Mouse (Mus musculus) common myeloid progenitor, adult 5-6 weeks (primary cell): ENCODE measurements around the gene Man1c1. TPM values are rescaled to one million over a fixed set of nuclear protein-coding genes. Genes with fewer than 3 reads are reported as not detected.

Source experiments
- ATAC-seq: replicated peaks from 2 replicates; pipeline ENCODE4 v1.8.0; 2016; ENCODE audit warnings: low read depth, mild to moderate bottlenecking, moderate TSS enrichment, inconsistent platforms; ENCODE audit not compliant: poor library complexity, severe bottlenecking
- total RNA-seq: library from RNA; stranded (forward); fragments of 200-1000, 187-1606 nt; gene quantifications from 2 replicates; pipeline ENCODE4 v1.2.3, GENCODE M21; 2017

The Man1c1 gene
- total RNA-seq, 1 experiment from 2014 or later: 1.2 TPM

DNA sequence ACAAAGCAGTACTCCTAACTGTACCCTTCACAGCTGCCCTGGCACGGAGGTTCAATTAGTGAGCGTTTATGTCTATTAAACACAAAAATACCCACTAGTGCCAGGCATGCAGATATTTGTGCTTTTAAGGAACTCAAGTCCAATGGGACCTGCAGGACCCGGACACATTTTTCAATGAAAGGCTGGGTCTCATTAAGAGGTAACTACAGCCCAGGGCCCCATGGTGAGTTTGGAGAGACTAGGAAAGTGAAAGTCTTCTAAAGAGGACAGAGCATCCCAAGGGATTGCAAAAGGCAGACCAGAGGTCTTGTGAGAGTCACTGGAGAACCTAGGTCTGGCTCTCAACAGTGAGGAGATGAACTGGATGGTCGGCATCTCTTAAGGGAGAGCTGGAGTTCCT, 170.7 kb downstream of the Man1c1 start:
- no peak for ATAC-seq

DNA sequence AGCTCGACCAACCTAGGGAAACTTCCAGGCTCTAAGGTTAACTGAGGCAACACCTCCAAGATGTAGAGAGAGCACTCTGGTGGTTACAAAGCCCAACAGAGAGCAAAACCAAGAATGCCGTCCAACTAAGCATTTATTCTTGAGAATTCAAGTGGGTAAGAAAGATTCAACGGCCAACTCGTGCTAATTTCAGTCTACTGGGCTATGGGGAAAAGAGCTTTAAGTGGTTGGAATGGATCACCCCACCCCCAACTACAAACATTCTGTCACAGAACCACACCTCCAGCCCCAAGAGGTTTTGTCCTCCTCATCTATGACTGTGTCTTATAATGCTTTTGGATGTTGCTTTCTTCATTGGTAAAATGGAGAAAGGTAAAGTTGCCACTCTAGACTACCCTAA, 171.2 kb downstream of the Man1c1 start:
- no peak for ATAC-seq

DNA sequence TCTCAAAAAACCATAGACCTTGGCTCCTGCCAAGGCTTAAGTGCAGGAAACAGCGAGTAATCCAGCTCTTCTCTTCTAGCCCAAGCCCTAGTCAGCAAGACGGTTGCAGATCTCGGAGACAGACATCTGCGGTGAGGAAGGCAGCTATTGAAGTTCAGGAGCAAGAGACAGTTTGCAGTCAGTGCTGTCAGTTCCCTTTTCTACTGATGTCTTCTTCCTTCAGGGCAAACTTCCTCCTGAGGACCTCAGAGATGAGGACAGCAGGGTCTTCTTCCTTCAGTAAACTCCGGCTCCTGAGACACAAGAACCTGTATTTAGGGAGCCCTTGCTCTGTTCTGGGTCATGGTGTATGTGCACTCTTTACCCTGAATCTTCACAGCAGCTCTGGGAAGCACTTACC, 177.9 kb downstream of the Man1c1 start:
- peak; percentile 58; the same call in 1 of the 2 replicates for ATAC-seq

DNA sequence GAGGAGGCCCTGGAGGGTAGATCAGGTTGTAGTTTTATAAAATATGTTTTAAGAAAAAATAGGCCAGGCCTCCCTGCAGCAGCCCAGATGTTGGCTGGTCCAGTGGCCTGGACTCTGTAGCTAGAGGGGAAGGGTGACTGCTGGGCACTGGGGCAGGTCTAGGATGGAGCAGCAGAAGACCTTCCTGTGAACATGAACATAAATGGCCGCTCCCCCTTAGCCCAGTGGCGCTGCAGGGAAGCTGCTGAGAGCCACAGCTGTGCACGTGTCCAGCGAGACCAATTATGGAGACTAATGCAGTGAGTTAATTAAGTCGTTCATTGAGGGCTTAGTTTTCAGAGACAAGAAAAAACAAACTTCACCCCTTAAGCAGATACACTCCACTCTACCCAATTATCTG, 178.3 kb downstream of the Man1c1 start:
- no peak for ATAC-seq

DNA sequence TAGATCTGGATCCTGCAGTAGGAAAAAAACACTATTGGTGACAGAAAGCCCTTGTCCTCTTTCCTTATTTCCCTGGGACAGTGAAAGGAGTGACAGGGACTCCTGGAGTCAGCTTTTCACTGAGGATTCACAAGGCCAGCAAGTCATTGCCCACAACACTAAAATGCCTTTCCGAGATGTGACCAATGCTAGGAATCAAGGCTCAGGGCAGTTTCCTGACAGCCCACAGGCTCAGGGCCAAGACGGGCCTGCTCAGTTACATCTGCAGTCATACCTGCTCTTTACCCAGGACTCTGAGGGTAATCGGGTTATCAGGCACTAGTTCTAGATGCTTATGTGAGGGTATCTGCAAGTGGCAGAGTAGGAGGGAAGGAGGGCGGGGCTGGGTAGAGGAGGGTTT, 180.6 kb downstream of the Man1c1 start:
- no peak for ATAC-seq

DNA sequence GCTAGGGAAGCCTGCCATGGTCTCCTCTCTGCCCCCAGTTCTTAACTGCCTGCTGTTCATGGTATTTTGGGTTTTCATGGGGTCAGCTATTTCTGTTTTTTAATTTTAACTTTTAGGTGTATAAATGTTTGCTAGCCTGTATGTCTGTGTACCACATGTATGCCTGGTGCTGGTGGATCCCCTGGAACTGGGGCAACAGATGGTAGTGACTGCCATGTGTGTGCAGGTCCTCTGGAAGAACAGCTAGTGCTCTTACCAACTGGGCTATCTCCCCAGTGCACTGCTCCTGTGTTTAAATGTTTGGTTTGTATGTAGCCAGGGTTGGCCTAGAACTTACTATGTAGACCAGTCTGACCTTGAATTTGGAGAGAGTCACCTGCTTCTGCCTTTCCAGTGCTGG, 184.8 kb downstream of the Man1c1 start:
- ATAC-seq: no peak

DNA sequence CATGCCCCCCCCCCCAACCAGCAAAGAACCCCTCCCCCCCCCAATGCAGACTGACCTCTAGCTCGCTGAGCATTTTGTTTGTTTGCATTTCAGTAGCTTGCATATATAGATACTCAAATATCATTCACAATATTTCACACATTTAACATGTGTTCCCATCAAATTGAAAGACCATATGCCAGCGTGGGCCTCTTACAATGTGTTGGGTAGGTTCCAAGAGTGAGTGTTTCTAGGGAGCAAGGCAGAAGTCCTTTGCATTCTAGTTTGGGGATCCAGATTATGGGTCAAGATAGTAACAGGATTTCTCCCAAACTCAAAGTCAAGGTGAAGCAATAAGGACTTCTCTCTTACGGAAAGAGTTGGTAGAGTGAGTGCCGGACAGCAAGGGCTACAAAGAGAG, 185.5 kb downstream of the Man1c1 start:
- no peak for ATAC-seq

DNA sequence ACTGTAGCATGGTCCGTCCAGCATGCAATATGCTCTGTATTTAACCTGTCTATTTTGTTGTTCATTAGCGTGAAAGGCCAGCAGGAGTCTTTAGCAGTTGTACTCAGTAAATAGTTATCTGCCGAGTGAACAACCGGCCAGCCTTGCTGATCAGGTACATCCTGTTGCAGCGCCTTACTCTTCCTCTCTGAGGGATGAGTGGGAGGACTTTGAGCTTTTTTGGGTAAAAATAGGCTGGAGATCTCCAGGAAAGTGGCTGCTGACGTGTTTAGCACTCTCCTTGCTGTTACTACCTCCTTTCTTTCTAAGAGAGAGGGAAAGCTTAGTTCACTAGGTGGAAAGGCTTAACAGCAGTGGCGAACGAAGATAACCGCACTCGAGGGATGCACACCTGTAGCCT, 186.4 kb downstream of the Man1c1 start:
- no peak for ATAC-seq

DNA sequence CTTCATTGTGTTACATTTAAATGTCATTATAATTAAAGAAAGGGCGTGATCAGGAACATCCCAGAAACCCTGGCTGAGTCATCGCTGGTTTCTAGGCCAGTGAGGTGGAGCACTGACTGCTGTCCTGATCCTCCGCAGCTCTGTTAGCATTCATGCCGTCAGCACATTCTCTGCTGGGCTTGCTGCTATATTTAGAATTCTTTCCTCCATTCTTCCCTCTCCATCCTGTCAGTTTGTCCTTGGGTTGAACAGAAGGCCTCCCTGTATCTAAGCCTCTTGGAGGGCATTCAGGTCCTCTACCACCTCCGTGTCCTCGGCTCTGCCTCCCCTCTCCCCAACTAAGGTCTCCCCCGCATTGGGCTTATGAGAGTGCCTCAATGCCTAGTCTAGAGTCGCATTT, 187.1 kb downstream of the Man1c1 start:
- ATAC-seq: no peak

DNA sequence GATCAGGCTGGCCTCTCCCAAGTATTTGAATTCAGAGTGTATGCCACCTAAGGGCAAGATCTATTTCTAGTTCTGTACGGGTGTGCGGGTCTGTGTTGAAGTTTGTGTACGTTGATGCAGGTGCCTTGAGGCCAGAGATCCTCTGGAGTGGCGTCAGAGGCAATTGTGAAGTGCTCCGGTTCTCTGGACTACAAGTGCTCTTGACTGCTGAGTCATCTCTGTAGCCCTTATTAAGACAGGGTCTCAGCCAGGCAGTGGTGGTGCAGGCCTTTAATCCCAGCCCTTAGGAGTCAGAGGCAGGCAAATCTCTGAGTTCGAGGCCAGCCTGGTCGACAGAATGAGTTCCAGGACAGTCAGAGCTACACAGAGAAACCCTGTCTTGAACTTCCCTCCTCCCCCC, 188.5 kb downstream of the Man1c1 start:
- ATAC-seq: no peak

DNA sequence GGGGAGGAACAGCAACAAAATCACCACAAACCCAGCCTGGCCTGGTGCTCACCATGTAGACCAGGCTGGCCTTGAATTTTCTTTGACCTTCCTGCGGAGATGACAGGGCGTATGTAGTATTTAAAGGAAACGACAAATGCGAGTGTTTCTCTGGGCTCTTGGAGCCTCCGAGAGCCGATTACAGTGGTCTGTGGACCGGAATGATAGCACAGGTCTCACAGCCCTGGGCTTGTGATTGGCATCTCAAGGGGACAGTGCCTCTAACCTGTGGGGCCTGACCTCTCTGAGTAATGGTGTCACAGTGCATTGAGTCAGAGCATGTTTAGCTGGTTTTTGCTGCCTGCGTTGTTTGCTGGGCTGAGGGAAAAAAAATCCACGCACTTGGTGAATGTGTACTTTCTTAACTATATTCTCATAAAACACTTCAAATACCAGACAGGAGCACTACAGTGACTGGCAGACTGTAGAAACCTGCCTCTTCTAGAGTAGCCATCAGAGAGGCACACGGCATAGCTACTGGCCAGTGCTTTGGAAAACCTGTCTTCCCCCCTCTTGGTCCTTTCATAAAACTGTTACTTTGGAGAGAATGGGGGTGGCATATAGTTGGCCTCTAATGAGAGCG, 189.7 kb downstream of the Man1c1 start:
- ATAC-seq: no peak

DNA sequence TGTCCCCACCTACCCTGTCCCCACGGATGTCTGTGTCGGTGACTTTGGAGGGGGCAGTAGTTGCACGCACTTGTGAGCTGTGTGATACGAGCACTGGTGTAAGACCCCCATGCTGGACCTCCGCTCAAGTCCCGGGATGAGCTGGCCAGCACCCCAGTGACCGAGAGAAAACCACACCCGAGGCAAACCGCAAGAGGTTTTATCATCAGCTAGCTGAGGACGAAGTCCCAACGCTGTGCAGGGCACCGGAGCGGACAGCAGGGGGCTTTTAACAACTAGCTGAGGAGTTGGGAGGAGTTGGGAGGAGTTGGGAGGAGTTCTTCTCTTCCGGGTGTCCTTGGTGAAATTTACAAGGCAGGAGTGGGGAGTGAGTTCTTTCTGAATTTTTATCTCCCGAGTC, 191.3 kb downstream of the Man1c1 start:
- peak; percentile 59 for ATAC-seq

DNA sequence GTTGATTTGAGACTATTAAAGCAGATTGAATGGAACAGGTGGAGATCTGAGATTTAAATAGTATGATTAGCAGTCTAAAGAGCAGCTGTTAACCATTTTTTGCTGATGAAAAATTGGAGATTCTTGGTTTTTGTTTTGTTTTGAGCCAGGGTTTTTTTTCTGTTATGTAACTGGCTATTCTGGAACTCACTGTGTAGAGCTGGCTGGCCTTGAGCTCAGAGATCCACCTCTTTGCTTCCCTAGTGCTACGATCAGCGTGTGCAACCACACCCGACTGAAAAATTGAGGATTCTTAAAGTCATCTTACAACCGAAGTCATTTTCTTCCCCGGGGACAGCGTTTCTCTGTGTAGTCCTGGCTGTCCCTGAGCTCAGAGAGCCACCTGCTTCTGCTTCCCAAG, 192.4 kb downstream of the Man1c1 start:
- no peak for ATAC-seq

Other genes with a start within 250 kb of the Man1c1 start
- gene Stmn1, start 236.0 kb downstream of the Man1c1 start, total RNA-seq: 1,614 and 1,654 TPM in 2 replicates
- gene Paqr7, start 207.6 kb downstream of the Man1c1 start, total RNA-seq: 10.6 and 12.6 TPM in 2 replicates
- gene Aunip, start 193.3 kb downstream of the Man1c1 start, total RNA-seq: 32.6 and 37.0 TPM in 2 replicates
- gene Mtfr1l, start 168.9 kb downstream of the Man1c1 start, total RNA-seq: 46.2 and 52.7 TPM in 2 replicates
- 6.5 and 9.7 TPM in 2 replicates for gene Selenon, start 152.1 kb downstream of the Man1c1 start, total RNA-seq
- gene Ldlrap1, start 63.7 kb upstream of the Man1c1 start, total RNA-seq: 8.7 and 9.6 TPM in 2 replicates
- gene Maco1, start 149.1 kb upstream of the Man1c1 start, total RNA-seq: 55.1 and 63.9 TPM in 2 replicates
- 52.9 and 59.6 TPM in 2 replicates for gene Rhd, start 160.2 kb upstream of the Man1c1 start, total RNA-seq
- 168 and 202 TPM in 2 replicates for gene Tmem50a, start 210.7 kb upstream of the Man1c1 start, total RNA-seq
- 172 and 177 TPM in 2 replicates for gene Rsrp1, start 219.3 kb upstream of the Man1c1 start, total RNA-seq
- gene Syf2, start 226.6 kb upstream of the Man1c1 start, total RNA-seq: 230 and 275 TPM in 2 replicates